Mouse (Mus musculus) stomach, postnatal 0 days (tissue): Measurements from ENCODE around the gene Bcas3. TPM values are rescaled to one million over a fixed set of nuclear protein-coding genes. Genes with fewer than 3 reads are reported as not detected.

ENCODE experiments used
- ATAC-seq: fragments of 200-750 bp; cut with Nextera tagmentation; 2 replicates; pipeline ENCODE4 v1.8.0; 2017; ENCODE audit not compliant: low FRiP score, low TSS enrichment
- DNase-seq: peaks from one replicate; pipeline ENCODE4 v3.0.0-alpha.2; 2016; ENCODE audit warnings: low spot score
- H3K27ac ChIP-seq: fragments of 300-500 bp; sonication (generic); replicated peaks from 2 replicates; pipeline ENCODE4 v1.5.1; 2014; ENCODE audit warnings: mild to moderate bottlenecking, control low read depth
- H3K27me3 ChIP-seq: fragments of 300-500 bp; sonication (generic); 2 replicates; pipeline ENCODE4 v1.6.1; 2014; ENCODE audit warnings: low read length; ENCODE audit not compliant: control insufficient read depth, insufficient read depth
- H3K36me3 ChIP-seq: fragments of 300-500 bp; sonication (generic); 2 replicates; pipeline ENCODE4 v1.6.1; 2014; ENCODE audit warnings: low read length, mixed read lengths; ENCODE audit not compliant: control insufficient read depth, insufficient read depth
- H3K4me1 ChIP-seq: fragments of 300-500 bp; sonication (generic); replicated peaks from 2 replicates; pipeline ENCODE4 v1.6.1; 2014; ENCODE audit warnings: antibody characterized with exemption; ENCODE audit not compliant: control insufficient read depth, insufficient read depth
- H3K4me2 ChIP-seq: fragments of 300-500 bp; sonication (generic); replicated peaks from 2 replicates; pipeline ENCODE4 v1.6.1; 2014; ENCODE audit warnings: low read depth, mild to moderate bottlenecking, control low read depth, moderate library complexity
- H3K4me3 ChIP-seq: fragments of 300-500 bp; sonication (generic); 2 replicates; pipeline ENCODE4 v1.5.1; 2014; ENCODE audit warnings: low read depth, low read length, control low read depth
- H3K9ac ChIP-seq: fragments of 300-500 bp; sonication (generic); 2 replicates; pipeline ENCODE4 v1.6.1; 2014; ENCODE audit warnings: mild to moderate bottlenecking, low read length, control low read depth, mixed read lengths
- H3K9me3 ChIP-seq: fragments of 300-500 bp; sonication (generic); 2 replicates; pipeline ENCODE4 v1.6.1; 2016; ENCODE audit warnings: low read length; ENCODE audit not compliant: control insufficient read depth
- CTCF ChIP-seq: IDR thresholded peaks from 2 replicates; pipeline ENCODE4 v1.5.1; 2016; ENCODE audit warnings: antibody characterized with exemption, low read depth, mild to moderate bottlenecking, moderate library complexity
- EP300 ChIP-seq: optimal IDR thresholded peaks from 2 replicates; pipeline ENCODE3; 2016; ENCODE audit warnings: antibody characterized with exemption
- WGBS: fragments of 180-500 bp; shearing (Covaris S2); extraction: QIAGEN DNeasy Blood & Tissue Kit; methylation state at CpG from one replicate; pipeline ENCODE4 v1.1.7; 2014; 5-methylcytosine and 5-hydroxymethylcytosine counted together
- polyA plus RNA-seq: library from polyadenylated mRNA; unstranded; fragments of >200 nt; fragmentation: Nextera tagmentation; extraction: Ambion mirVana; gene quantifications from 2 replicates; pipeline ENCODE4 v1.2.1, GENCODE M21; 2015

Bcas3 gene
- polyA plus RNA-seq, 1 experiment from 2014 or later: 16.5 TPM

GRCm38 (mm10) chr11:85529531-85530285, 176.7 kb downstream of the Bcas3 start:
- ATAC-seq (no peak), DNase-seq (no peak)
- TF ChIP-seq EP300 (no peak), CTCF (no peak)
- H3K4me2 ChIP-seq: no peak overlapping the region
- H3K4me3 ChIP-seq: no peak overlapping the region
- no peak overlapping the region for H3K9ac ChIP-seq
- no peaks in the 10 kb centered on the region for H3K27me3 ChIP-seq
- no peaks in the 10 kb centered on the region for H3K4me1 ChIP-seq
- 71% methylated on average over 5 of the region's 5 CpGs for WGBS
- H3K9me3 ChIP-seq: no peaks in the 10 kb centered on the region
- no peak overlapping the region for H3K27ac ChIP-seq
- H3K36me3 ChIP-seq: no peaks in the 10 kb centered on the region

- H3K27ac ChIP-seq: no peak overlapping the region
- H3K4me1 ChIP-seq: no peaks in the 10 kb centered on the region
- DNase-seq: no peak
- ATAC-seq: no peak
- no peak overlapping the region for H3K4me3 ChIP-seq
- no peak overlapping the region for H3K9ac ChIP-seq
- H3K9me3 ChIP-seq: no peaks in the 10 kb centered on the region
- 86% methylated on average over 4 of the region's 4 CpGs for WGBS
- TF ChIP-seq EP300 (no peak), CTCF (no peak)
- H3K4me2 ChIP-seq: no peak overlapping the region
- H3K27me3 ChIP-seq: no peaks in the 10 kb centered on the region
- H3K36me3 ChIP-seq: no peaks in the 10 kb centered on the region
Measured at GRCm38 (mm10) chr11:85540989-85541388, 188.0 kb downstream of the Bcas3 start.

GRCm38 (mm10) chr11:85543311-85543710, 190.3 kb downstream of the Bcas3 start:
- Histone ChIP-seq H3K27ac (no peak overlapping the region), H3K4me2 (no peak overlapping the region), H3K36me3 (no peaks in the 10 kb centered on the region), H3K4me1 (no peaks in the 10 kb centered on the region), H3K9me3 (no peaks in the 10 kb centered on the region), H3K9ac (no peak overlapping the region), H3K4me3 (no peak overlapping the region), H3K27me3 (no peaks in the 10 kb centered on the region)
- ATAC-seq (no peak), DNase-seq (no peak)
- no peak for TF ChIP-seq CTCF
- TF ChIP-seq EP300: no peak
- 83% methylated on average over 4 of the region's 4 CpGs for WGBS

GRCm38 (mm10) chr11:85545602-85546001, 192.6 kb downstream of the Bcas3 start:
- ATAC-seq (no peak), DNase-seq (no peak)
- TF ChIP-seq EP300 (no peak), CTCF (no peak)
- no peaks in the 10 kb centered on the region for H3K4me1 ChIP-seq
- no peaks in the 10 kb centered on the region for H3K27me3 ChIP-seq
- no peak overlapping the region for H3K4me3 ChIP-seq
- no peak overlapping the region for H3K27ac ChIP-seq
- no peak overlapping the region for H3K9ac ChIP-seq
- H3K4me2 ChIP-seq: no peak overlapping the region
- H3K9me3 ChIP-seq: no peaks in the 10 kb centered on the region
- WGBS: 51% methylated on average over 5 of the region's 5 CpGs
- H3K36me3 ChIP-seq: no peaks in the 10 kb centered on the region

- no peak for ATAC-seq
- no peak overlapping the region for H3K4me2 ChIP-seq
- no peaks in the 10 kb centered on the region for H3K36me3 ChIP-seq
- H3K9me3 ChIP-seq: no peaks in the 10 kb centered on the region
- H3K27me3 ChIP-seq: no peaks in the 10 kb centered on the region
- no peak overlapping the region for H3K9ac ChIP-seq
- H3K4me1 ChIP-seq: no peaks in the 10 kb centered on the region
- 45% methylated on average over 6 of the region's 6 CpGs for WGBS
- no peak overlapping the region for H3K4me3 ChIP-seq
- no peak for TF ChIP-seq EP300
- TF ChIP-seq CTCF: peak; percentile 38; the same call in 1 of the 2 replicates
- DNase-seq: no peak
- H3K27ac ChIP-seq: no peak overlapping the region
Measured at GRCm38 (mm10) chr11:85547966-85548365, 195.0 kb downstream of the Bcas3 start.

- H3K4me1 ChIP-seq: no peaks in the 10 kb centered on the region
- H3K9ac ChIP-seq: no peak overlapping the region
- H3K36me3 ChIP-seq: no peaks in the 10 kb centered on the region
- H3K9me3 ChIP-seq: no peaks in the 10 kb centered on the region
- no peak for DNase-seq
- no peak overlapping the region for H3K27ac ChIP-seq
- ATAC-seq: no peak
- no peaks in the 10 kb centered on the region for H3K27me3 ChIP-seq
- TF ChIP-seq CTCF: no peak
- TF ChIP-seq EP300: no peak
- WGBS: 97% methylated on average over 3 of the region's 3 CpGs
- no peak overlapping the region for H3K4me2 ChIP-seq
- no peak overlapping the region for H3K4me3 ChIP-seq
Measured at GRCm38 (mm10) chr11:85549651-85550050, 196.7 kb downstream of the Bcas3 start.
